Mouse (Mus musculus) lung, adult 2 months (tissue): ENCODE data around the gene Slc46a3.

Source experiments
- CTCF ChIP-seq: fragments of 200-500 bp; IDR thresholded peaks from 2 replicates; pipeline ENCODE4 v1.5.1; 2011; ENCODE audit warnings: mild to moderate bottlenecking, low read length, control low read depth; ENCODE audit not compliant: insufficient read depth
- POLR2A ChIP-seq: fragments of 200-500 bp; IDR thresholded peaks from 2 replicates; pipeline ENCODE4 v1.6.1; 2011; ENCODE audit warnings: low read depth, mild to moderate bottlenecking, control low read depth, low read length, borderline replicate concordance; ENCODE audit errors: extremely low read depth

- TF ChIP-seq POLR2A (no peak), CTCF (no peak)
Observed at GRCm38 (mm10) chr5:147870296-147870695, 24.3 kb downstream of the Slc46a3 start.
